Mouse (Mus musculus) spleen, adult 2 months (tissue): Measurements from ENCODE around the gene Cisd3. TPM values are rescaled to one million over a fixed set of nuclear protein-coding genes. Genes with fewer than 3 reads are reported as not detected.
"Not testable (repeated sequence)": the region's sequence is repeated elsewhere in the genome, so short reads cannot be mapped to it uniquely, and the experiment has no call there.

Experiments used
- DNase-seq, 2 experiments: peaks; one replicate each; pipeline versions ENCODE4 v3.0.0 to v3.0.0-alpha.2; 2012 to 2021; ENCODE audit warnings: low spot score in 2 of 2, low read depth in 1 of 2
- H3K27ac ChIP-seq: fragments of 200-500 bp; 2 replicates; pipeline ENCODE4 v1.5.1; 2012; ENCODE audit warnings: low read length, inconsistent platforms; ENCODE audit not compliant: insufficient read depth
- H3K27me3 ChIP-seq: fragments of 200-500 bp; 2 replicates; pipeline ENCODE4 v1.6.1; 2012; ENCODE audit warnings: mild to moderate bottlenecking, moderate library complexity, low read length, inconsistent platforms; ENCODE audit not compliant: control insufficient read depth, insufficient read depth
- H3K36me3 ChIP-seq: fragments of 200-500 bp; 2 replicates; pipeline ENCODE4 v1.6.1; 2012; ENCODE audit warnings: mild to moderate bottlenecking, low read length, inconsistent platforms; ENCODE audit not compliant: control insufficient read depth, insufficient read depth
- H3K4me1 ChIP-seq: fragments of 200-500 bp; 2 replicates; pipeline ENCODE4 v1.6.1; 2011; ENCODE audit warnings: inconsistent platforms; ENCODE audit not compliant: control insufficient read depth, insufficient read depth, insufficient read length
- H3K4me3 ChIP-seq: fragments of 200-500 bp; 2 replicates; pipeline ENCODE4 v1.5.1; 2011; ENCODE audit warnings: mild to moderate bottlenecking, inconsistent platforms; ENCODE audit not compliant: insufficient read depth, insufficient read length; ENCODE audit errors: extremely low read depth
- CTCF ChIP-seq: fragments of 200-500 bp; IDR thresholded peaks from 2 replicates; pipeline ENCODE4 v1.5.1; 2011; ENCODE audit warnings: mild to moderate bottlenecking, inconsistent platforms; ENCODE audit not compliant: insufficient read depth, insufficient read length, insufficient replicate concordance; ENCODE audit errors: extremely low read depth
- POLR2A ChIP-seq: fragments of 200-500 bp; IDR thresholded peaks from 2 replicates; pipeline ENCODE4 v1.6.1; 2011; ENCODE audit warnings: low read depth, low read length, inconsistent platforms
- WGBS: fragments of 180-500 bp; shearing (Covaris S2); methylation state at CpG from one replicate; pipeline ENCODE4 v1.1.7; 2018; 5-methylcytosine and 5-hydroxymethylcytosine counted together
- polyA plus RNA-seq: library from polyadenylated mRNA; depleted of rRNA; stranded (reverse); fragments of >200 nt; gene quantifications from 2 replicates; pipeline ENCODE4 v1.2.3, GENCODE M21; 2012; rRNA removed

The Cisd3 gene
- 17.3 and 18.5 TPM in 2 replicates for polyA plus RNA-seq

GRCm38 (mm10) chr11:97685613-97686321 lies at the start of gene Cisd3:
Cisd3 (plus strand) TSS chr11:97685826.
- Histone ChIP-seq H3K27me3 (no peaks in the 10 kb centered on the region), H3K4me1 (peaks cover 21% of the 10 kb centered on the region), H3K36me3 (peaks cover 9% of the 10 kb centered on the region), H3K4me3 (peak within 1 kb of the TSS; percentile 55; the same call in 1 of the 2 replicates), H3K27ac (peak within 1 kb of the TSS; percentile 97)
- DNase-seq: peak; percentile 61 to 93
- TF ChIP-seq POLR2A: peak; percentile 72
- TF ChIP-seq CTCF: no peak
- WGBS: 2% methylated on average over 43 of the region's 43 CpGs

DNA sequence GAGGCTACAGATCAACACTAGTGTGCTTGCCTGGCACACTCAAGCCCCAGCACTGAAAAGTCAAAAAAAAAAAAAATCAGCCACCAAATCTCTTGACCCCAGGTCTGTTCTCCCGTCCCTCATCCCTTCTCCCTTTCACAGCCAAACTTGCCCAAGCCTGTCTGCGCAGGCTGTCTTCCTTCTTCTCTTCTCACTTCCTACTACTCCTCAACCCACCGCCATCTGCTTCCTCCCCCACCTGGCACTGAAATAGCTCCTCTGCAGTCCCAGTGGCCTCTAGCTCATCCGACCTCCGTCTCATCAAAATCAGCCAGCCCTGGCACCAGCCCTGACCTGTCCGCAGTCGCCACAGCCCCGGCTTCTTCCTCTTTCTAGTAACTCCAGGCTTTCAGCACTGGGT lies 44.0 kb upstream of the Cisd3 start:
- no peak for TF ChIP-seq POLR2A
- no peak for TF ChIP-seq CTCF
- no peak overlapping the region for H3K4me3 ChIP-seq

GRCm38 (mm10) chr11:97642746-97643145 lies 42.9 kb upstream of the Cisd3 start:
- Histone ChIP-seq H3K27ac (no peak overlapping the region), H3K4me3 (no peak overlapping the region), H3K4me1 (peaks cover 4% of the 10 kb centered on the region; the same call in 1 of the 2 replicates), H3K27me3 (no peaks in the 10 kb centered on the region), H3K36me3 (no peaks in the 10 kb centered on the region)
- TF ChIP-seq POLR2A (no peak), CTCF (no peak)
- no peak for DNase-seq
- WGBS: 54% methylated on average over 2 of the region's 2 CpGs

More for the DNA sequence above, 44.0 kb upstream of the Cisd3 start:
- Histone ChIP-seq H3K36me3 (no peaks in the 10 kb centered on the region), H3K27ac (no peak overlapping the region), H3K27me3 (no peaks in the 10 kb centered on the region), H3K4me1 (peaks cover 4% of the 10 kb centered on the region; the same call in 1 of the 2 replicates)
- WGBS: 8% methylated on average over 8 of the region's 8 CpGs
- no peak for DNase-seq

- WGBS: 89% methylated on average over 8 of the region's 8 CpGs
- no peaks in the 10 kb centered on the region for H3K36me3 ChIP-seq
- TF ChIP-seq POLR2A: no peak
- TF ChIP-seq CTCF: no peak
- peaks cover 4% of the 10 kb centered on the region; the same call in 1 of the 2 replicates for H3K4me1 ChIP-seq
- no peak for DNase-seq
- no peak overlapping the region for H3K4me3 ChIP-seq
- no peak overlapping the region for H3K27ac ChIP-seq
- no peaks in the 10 kb centered on the region for H3K27me3 ChIP-seq
Observed at GRCm38 (mm10) chr11:97643380-97644055, 42.1 kb upstream of the Cisd3 start.

DNA sequence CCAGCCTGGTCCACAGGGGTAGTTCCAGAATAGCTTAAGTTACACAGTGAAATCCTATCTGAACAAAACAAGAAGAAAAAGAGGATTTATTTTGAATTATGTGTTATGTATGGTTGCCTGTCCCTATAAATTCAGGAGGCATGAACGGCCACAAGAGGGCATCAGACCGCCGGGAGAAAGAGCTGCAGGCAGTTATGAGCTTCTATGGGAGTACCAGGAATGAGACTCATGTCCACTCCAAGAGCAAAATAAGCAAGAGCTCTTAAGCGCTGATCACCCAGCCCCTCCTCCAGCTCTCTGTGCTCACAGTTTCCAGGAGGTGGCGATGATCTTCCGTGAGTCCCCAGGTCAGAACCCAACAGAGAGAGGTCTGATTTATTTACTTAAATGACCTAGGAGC lies 40.8 kb upstream of the Cisd3 start:
- Histone ChIP-seq H3K4me1 (peaks cover 4% of the 10 kb centered on the region; the same call in 1 of the 2 replicates), H3K27ac (no peak overlapping the region), H3K27me3 (no peaks in the 10 kb centered on the region), H3K36me3 (no peaks in the 10 kb centered on the region), H3K4me3 (no peak overlapping the region)
- no peak for TF ChIP-seq POLR2A
- peak; percentile 69; the same call in 1 of the 2 replicates for TF ChIP-seq CTCF
- WGBS: 11% methylated on average over 6 of the region's 6 CpGs
- peak in 1 of 2 experiments; percentile 81 for DNase-seq

GRCm38 (mm10) chr11:97648541-97648940 lies 37.1 kb upstream of the Cisd3 start:
- H3K4me3 ChIP-seq, DNase-seq, H3K27ac ChIP-seq, H3K27me3 ChIP-seq, H3K36me3 ChIP-seq, H3K4me1 ChIP-seq: not testable (repeated sequence)
- 64% methylated on average over 4 of the region's 4 CpGs for WGBS

DNA sequence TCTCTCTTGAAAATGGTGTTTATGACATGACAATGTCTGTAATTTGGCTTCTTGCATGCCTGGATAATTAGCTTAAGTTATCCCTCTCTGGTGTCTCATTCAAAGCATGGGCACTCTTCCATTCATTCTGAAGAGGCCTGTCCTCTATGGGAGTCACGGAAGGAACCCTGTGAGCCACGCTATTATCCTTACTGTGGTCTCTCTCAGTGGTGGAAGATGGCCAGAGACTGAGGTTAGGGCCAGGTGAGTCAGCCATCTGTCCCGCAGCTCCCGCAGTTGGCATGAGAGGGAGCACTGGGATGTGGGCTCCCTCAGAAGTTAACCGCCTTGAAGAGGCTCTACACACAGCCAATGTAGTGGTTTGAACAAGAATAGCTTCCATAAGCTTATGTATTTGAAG lies 35.3 kb upstream of the Cisd3 start:
- H3K27me3 ChIP-seq: no peaks in the 10 kb centered on the region
- DNase-seq: no peak
- no peaks in the 10 kb centered on the region for H3K36me3 ChIP-seq
- H3K4me1 ChIP-seq: no peaks in the 10 kb centered on the region
- WGBS: 75% methylated on average over 5 of the region's 5 CpGs
- H3K27ac ChIP-seq: no peak overlapping the region
- H3K4me3 ChIP-seq: no peak overlapping the region
- TF ChIP-seq CTCF: no peak
- TF ChIP-seq POLR2A: no peak

- 94% methylated on average over 11 of the region's 11 CpGs for WGBS
- H3K27me3 ChIP-seq: not testable (repeated sequence)
Observed at GRCm38 (mm10) chr11:97653376-97653775, 32.2 kb upstream of the Cisd3 start.

More at GRCm38 (mm10) chr11:97653376-97653775, 32.2 kb upstream of the Cisd3 start:
- DNase-seq, H3K4me1 ChIP-seq, H3K27ac ChIP-seq, H3K36me3 ChIP-seq, H3K4me3 ChIP-seq: not testable (repeated sequence)
